Mouse (Mus musculus) adipocyte (in vitro differentiated cells): ENCODE results near the gene Acr.

ENCODE experiments used
- DNase-seq: peaks from one replicate; pipeline ENCODE4 v3.0.0-alpha.2; 2016; ENCODE audit warnings: low spot score

Gene Acr

GRCm38 (mm10) chr15:89568114-89568513 is at the start of gene Acr:
Gene Acr (plus strand): TSS chr15:89568326.
- no peak for DNase-seq

GRCm38 (mm10) chr15:89521951-89522350 is 46.2 kb upstream of the Acr start:
- DNase-seq, result no peak

- no peak for DNase-seq
These were observed 45.4 kb upstream of the Acr start for GRCm38 (mm10) chr15:89522566-89523282.

GRCm38 (mm10) chr15:89523283-89523832 is 44.8 kb upstream of the Acr start:
- DNase-seq, result no peak

GRCm38 (mm10) chr15:89524001-89524571 is 44.0 kb upstream of the Acr start:
- no peak for DNase-seq

- no peak for DNase-seq
These were observed 43.3 kb upstream of the Acr start for GRCm38 (mm10) chr15:89524611-89525415.

- DNase-seq, result no peak
These were observed 42.7 kb upstream of the Acr start for GRCm38 (mm10) chr15:89525464-89525863.

GRCm38 (mm10) chr15:89525896-89526295 is 42.2 kb upstream of the Acr start:
- DNase-seq, result no peak

GRCm38 (mm10) chr15:89526776-89527325 is 41.3 kb upstream of the Acr start:
- DNase-seq, result no peak

GRCm38 (mm10) chr15:89527466-89527865 is 40.7 kb upstream of the Acr start:
- no peak for DNase-seq

- DNase-seq, result no peak
These were observed 39.8 kb upstream of the Acr start for GRCm38 (mm10) chr15:89528201-89528850.

GRCm38 (mm10) chr15:89528923-89529322 is 39.2 kb upstream of the Acr start:
- DNase-seq, result no peak

- peak; percentile 59 for DNase-seq
These were observed 37.8 kb upstream of the Acr start for GRCm38 (mm10) chr15:89530336-89530735.

- DNase-seq, result no peak
These were observed 36.7 kb upstream of the Acr start for GRCm38 (mm10) chr15:89531399-89531798.

GRCm38 (mm10) chr15:89532026-89532923 is 35.9 kb upstream of the Acr start:
- DNase-seq, result no peak

- DNase-seq, result no peak
These were observed 34.9 kb upstream of the Acr start for GRCm38 (mm10) chr15:89532924-89533842.

- DNase-seq, result no peak
These were observed 34.3 kb upstream of the Acr start for GRCm38 (mm10) chr15:89533843-89534207.

GRCm38 (mm10) chr15:89544171-89544570 is 24.0 kb upstream of the Acr start:
- no peak for DNase-seq

- DNase-seq, result no peak
These were observed 20.8 kb upstream of the Acr start for GRCm38 (mm10) chr15:89547321-89547720.
